Mouse (Mus musculus): ENCODE results near the gene A630001G21Rik.

- TF ChIP-seq CTCF (IDR thresholded peaks at IDR 0.05; ENCODE audit: control insufficient read depth, insufficient read depth, low read length) (no peak), POLR2A (IDR thresholded peaks at IDR 0.05; ENCODE audit: borderline replicate concordance, control insufficient read depth, low read depth, low read length) (no peak)
Observed at GRCm38 (mm10) chr1:85739819-85740218, 38.6 kb downstream of the A630001G21Rik start.
